Mouse (Mus musculus) mouse embryonic stem cell (cell line): Measurements from ENCODE around the gene Gpatch3.

Experiments used
- in situ Hi-C, 2 experiments: fragments of 300-500 bp; cut with MboI; formaldehyde crosslinking; loops; 1 replicate in 1 of 2; 3 replicates in 1 of 2; pipeline ENCODE4 v1.14.3; 2019 to 2020; ENCODE audit warnings: low sequenced_read_pairs in 2 of 2, low pct_unique_long_range_greater_than_20kb in 1 of 2, mixed read lengths in 1 of 2; ENCODE audit not compliant: unreplicated experiment in 1 of 2

Gene Gpatch3

DNA sequence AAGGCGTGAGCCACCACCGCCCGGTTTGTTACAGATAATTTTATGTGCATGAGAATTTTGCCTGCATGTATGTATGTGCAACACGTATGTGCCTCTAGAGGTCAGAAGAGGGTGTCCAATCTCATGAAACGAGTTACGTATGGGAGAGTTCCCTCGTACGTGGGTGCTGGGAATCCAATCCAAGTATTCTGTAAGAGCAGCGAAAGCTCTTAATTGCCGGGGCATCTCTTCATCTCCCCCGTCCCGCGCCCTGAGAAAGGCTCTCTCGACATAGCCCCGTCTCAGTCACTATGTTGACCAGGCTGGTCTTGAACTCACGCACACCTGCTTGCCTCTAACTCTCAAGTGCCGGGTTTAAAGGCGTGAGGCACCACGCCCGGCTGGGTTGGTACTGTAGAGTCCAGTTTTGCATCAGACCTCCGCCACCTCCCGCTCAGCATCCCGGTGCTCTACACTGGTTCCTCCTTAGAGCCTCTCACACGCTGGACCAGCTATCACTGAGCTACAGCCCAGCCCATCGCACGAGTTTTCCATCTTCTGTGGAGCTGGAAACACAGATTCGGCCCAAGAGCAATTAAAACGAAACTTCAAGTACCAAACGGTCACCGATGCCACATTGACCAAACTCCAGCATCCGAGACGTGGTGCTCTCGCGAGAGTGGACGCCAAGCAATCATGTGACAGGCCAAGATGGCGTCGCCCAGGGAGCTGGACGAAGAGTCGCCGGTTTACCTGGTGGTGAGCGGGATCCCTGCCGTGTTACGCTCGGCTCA lies at the start of gene Gpatch3:
Gpatch3 (plus strand) TSS at position 676 of the 773 bp plus-strand sequence.
- in situ Hi-C loops: no loop called here

DNA sequence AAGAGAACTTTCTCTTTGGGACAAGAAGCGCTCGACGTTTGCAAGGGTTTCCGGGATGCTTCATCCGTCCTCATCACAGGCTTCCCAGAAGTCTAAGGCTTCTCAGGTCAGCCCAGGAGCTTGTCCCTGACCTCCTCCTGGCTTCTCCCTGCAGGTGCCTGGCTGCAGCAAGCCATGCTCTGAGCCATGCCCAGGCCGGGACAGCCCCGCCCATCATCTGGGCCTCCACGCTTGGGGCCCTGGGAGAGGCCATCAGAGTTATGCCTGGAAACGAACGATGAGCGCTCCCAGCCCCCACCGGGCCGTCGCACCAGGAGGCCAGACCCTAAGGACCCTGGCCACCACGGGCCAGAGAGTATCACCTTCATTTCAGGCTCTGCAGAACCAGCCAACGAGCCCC lies 46.8 kb upstream of the Gpatch3 start:
- in situ Hi-C loops: no loop called here

DNA sequence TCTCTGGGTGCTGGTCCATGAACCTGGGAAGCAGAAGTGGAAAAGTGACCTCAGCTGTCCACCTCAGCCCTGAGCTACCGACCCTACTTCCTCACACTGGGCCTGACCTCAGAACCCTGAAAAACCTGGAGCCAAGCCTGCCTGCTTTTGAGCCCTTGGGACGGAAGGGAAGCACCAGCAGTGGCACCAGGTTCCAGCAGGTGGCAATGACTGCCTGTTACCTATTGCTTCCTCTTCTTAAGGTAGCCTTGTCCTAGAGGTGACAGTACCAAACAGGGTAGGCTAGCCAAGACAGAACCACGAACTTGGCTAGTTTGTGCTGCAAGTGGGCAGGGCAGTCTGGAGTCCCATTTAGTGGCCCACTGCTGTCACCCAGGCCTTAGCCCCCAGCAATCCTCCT lies 41.8 kb upstream of the Gpatch3 start:
- in situ Hi-C loops: no loop called here

DNA sequence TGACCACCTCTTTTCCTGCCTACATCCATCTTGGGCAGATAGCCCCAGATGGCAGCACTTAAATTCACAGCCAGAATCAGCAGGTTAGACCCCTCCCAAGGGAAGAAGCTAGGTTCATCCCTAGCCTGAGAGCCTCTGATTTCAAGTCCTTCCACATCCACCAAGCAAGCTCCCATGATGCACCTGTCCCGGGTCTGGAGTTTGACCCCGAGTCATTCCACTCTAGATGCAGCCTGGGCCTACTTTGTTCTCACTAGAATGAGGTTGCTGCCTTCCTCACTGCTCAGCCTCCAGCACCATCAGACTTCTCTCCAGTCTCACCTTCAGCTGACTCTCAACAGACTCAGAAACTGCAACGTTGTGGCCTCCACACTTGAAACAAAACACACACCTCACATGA lies 38.5 kb upstream of the Gpatch3 start:
- in situ Hi-C loops: no loop called here

DNA sequence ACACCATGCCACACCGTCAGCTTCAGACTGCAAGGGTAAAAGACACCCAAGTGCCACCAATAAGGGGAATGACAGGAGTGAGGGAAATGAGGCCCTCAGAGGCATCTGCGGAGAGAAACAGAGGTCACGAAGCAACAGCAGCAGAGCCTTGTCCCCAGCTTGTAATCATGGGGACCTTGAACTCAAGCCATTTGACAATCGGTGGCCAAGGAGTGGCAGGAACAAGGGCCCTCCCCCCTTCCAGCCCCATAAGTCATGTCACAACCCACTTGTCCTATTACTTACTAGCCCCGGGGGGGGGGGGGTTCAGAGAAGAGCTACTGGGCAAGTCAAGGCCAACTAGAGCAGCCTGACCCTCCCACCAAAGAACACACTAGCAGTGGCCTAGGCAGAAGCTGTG lies 37.9 kb upstream of the Gpatch3 start:
- in situ Hi-C loops: no loop called here

DNA sequence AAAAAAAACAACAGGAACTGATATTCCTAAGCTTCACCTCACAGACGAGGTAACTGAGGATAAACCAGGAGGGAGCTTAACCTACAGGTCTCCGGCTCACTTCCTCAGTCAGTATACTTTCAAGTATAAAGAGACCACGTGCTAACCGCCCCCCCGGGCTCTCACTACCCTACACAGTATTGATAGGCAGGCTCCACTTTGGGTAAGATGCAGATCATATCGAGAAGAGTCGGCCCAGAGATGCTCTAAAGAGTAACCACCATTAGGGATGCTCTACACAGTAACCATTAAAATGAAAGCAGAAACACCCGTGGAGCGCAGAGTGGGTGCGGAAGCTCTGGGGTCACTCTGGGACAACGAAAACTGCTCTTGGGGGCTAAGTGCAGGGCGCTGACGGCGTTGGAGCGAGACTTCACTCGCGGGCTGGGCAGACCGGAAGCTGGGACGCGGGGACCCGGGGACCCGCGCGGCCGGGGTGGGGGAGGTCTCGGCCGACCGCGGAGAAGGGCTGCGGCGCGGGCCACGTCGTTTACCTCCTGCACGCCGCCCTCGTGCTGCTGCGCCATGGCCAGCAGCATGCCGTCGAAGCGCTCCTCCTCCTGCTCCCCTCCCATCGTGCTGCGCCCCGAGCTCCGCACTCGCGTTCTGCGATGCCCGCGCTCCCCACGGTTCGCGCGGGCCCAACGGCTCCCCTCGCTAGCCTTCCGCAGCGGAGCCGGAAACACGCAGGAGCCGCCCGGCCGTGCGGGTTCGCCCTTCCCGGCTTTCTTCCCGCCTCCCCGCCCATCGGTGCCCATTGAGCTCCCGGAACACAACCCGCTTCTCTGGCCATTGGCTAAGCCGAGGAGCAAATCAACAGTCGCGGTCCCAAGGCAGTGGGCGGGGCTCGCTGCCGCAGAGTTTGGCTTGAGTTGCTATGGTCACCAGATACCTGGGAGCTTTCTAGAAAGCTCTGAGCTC lies 29.0 kb upstream of the Gpatch3 start, which contains the start of gene Nudc:
Nudc (minus strand) TSS at position 725 of the 960 bp plus-strand sequence.
- in situ Hi-C loops: no loop called here

DNA sequence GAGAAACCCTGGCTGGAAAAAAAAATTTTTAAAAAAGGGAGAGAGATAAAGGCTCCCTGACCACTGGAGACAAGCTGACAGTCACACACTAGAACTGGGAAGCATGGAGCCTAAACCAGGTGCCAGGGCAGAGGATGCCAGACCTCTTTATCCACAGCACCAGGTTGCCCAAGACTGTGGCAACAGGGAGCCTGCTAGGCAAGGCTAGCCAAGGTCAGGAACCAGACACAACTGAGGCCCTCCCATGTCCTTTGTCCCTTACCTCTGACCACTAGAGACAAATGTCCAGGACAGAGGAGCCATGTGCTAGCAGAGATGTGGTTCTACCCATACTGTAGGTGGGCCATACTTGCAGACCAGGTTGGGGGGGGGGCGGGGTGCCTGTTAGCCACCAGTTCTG lies 22.5 kb upstream of the Gpatch3 start:
- in situ Hi-C loops: no loop called here

DNA sequence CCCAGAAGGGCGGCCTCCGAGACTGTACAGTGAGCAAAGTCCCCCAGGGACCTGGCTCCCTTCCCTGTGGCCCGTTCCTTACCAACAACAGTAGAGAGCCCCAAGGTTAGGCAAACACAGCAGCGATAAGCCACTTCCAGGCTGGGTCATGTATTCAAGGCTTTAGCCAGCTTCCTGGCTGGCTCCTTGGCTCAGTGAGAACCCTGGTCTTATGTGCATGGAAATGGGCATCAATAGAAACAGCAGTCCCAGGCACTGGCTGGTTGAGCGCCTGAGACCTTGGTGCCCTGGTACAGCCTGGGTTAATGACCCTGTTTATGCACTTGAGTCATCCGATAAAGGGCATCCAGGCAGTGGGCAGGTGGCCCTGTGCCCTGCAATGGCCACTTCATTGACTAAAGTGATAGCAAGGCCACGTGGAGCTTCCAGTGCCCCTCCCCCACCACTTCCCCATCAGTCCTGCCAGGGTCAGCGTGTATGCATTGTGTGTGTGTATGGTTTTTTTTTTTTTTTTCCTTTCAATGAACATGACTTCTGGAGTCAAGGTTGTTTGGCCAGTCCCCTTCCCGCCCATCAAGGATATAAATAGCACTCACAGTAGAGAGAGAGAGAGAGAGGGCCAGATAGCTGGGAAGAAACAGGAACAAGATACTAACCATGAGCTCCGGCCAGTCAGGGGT lies 21.6 kb upstream of the Gpatch3 start, which contains the start of gene Nr0b2:
Nr0b2 (plus strand) TSS at position 609 of the 680 bp plus-strand sequence.
- in situ Hi-C loops: no loop called here

DNA sequence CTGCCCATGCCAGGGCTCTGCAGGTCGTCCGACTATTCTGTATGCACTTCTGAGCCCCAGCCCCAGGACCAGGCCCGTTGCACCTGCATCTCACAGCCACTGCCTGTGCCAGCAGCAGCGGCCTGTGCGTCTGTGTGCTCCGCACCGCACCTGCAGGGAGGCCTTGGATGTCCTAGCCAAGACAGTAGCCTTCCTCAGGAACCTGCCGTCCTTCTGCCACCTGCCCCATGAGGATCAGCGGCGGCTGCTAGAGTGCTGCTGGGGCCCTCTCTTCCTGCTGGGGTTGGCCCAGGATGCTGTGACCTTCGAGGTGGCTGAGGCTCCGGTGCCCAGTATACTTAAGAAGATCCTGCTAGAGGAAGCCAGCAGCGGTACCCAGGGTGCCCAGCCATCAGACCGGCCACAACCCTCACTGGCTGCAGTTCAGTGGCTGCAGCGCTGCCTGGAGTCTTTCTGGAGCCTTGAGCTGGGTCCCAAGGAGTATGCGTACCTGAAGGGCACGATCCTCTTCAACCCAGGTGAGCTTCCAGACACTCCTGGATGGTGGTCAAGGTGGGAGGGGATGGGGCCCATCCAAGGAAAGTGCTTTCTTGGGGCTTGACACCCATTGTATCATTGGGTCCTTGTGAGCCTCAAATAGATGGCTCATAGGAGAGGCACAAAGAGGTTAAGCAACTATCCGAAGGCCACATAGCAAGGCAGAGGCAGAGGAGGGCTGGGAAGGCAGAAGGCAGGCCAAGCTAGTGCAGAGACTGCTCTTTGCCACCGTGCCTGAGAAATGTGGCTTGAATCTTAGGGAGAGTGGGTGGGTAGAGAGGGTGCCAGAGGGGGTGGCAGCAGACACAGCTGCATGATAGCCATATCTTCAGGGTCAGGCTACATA lies 20.9 kb upstream of the Gpatch3 start:
- in situ Hi-C loops: no loop called here

DNA sequence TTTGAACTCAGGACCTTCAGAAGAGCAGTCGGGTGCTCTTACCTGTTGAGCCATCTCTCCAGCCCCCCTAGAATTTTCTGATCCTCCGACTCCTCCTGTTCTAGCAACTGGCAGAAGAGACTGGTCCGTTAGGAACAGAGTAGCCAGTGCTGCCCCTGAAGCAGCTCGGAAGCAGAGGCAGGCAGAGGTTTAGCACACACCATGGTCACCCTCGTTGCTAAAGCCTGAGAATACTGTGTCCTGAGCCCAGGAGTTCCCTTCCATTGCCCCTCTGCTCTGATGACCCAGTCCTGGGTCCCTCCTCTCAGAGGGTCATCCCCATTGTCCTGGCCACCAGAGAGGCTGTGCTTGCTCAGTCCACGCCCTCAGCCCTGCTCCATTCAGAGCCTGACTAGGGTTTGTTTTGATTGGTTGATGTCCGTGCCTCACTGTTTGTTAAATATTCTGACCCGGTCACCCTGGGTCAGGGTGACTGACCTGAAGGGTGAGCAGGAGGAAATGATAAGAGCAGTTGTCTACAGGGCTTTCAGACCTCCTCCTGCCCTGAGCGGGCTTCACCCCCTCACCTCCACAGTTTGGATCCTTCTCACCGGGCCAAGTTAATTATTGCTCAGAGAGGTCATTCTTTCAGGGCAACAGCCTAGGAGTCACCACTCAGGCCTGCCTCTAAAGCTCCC lies 17.4 kb upstream of the Gpatch3 start:
- in situ Hi-C loops: no loop called here

DNA sequence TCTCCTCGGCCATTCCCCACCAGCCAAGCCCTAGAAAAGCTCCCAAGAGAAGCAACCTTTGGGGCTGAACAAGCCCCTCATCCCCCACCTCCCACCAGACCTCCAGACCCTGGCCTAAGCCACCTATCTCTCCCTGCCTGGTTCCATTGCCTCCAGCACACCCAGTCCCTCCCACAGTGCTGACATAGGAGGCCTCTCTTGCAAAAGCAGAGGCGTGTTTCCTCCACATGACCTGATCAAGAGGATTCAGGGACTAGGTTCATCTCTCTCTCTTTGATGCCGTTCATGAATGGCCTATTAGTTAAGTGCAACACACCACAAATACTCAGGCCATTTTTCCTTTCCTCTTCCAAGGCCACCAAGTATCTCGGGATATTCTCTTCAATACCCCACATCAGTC lies 14.7 kb upstream of the Gpatch3 start:
- in situ Hi-C loops: no loop called here

DNA sequence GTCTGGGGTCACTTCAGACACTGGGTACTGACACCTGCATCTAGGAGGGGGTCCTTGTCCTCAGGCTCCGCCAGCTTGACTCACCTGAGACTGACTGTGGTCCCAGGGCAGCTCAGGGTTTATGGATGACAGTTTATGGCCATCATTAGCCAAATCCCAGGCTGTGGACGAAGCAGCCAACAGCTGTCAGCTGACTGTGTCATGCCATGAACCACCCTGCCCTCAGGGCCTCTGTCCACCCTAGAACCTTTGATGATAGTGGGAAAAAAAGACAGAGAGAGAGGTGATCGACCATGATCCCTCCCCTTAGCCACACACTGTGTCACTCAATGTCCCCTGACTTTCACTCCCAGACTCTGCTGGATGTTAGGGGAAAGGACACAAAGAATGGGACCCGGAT lies 12.9 kb upstream of the Gpatch3 start:
- in situ Hi-C loops: no loop called here

DNA sequence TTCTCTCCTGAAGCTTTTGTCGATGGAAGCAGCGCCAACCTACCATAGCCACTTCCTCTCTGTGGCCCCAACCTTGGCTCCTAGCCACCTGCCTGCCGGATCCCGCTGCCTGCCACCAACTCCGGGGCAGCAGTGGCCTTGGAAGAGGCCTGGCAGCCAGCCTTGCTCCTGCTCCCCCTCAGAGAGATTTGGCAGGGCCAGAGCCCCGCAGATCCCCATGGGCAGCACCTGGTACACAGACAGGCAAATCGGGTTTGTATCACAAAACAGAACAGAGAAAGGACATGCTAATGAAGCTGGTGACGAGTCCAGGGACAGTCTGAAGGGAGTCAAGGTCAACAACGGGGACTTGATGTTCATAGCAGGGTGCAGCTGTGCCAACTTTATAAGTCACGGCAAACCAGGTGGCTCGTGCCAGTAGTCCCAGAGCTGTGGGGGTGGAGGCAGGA lies 11.4 kb upstream of the Gpatch3 start:
- in situ Hi-C loops: no loop called here

DNA sequence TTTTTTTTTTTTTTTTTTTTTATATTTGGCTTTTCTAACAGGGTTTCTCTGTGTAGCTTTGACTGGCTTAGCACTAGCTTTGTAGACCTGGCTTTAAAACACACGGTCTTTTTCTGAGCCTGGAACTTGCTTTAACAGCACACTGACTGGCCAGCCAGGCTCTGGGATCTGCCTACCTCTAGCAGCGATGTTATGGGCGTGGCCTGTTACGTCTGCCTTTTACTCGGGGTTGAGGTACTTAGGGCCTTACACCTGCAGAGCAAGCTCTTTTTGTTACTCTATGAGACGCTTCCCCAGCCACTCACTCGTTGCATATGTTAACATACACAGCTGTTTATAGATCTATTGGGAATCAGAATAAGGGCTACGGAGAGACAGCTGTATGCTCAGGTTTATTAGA lies 7.3 kb upstream of the Gpatch3 start:
- in situ Hi-C loops: no loop called here

DNA sequence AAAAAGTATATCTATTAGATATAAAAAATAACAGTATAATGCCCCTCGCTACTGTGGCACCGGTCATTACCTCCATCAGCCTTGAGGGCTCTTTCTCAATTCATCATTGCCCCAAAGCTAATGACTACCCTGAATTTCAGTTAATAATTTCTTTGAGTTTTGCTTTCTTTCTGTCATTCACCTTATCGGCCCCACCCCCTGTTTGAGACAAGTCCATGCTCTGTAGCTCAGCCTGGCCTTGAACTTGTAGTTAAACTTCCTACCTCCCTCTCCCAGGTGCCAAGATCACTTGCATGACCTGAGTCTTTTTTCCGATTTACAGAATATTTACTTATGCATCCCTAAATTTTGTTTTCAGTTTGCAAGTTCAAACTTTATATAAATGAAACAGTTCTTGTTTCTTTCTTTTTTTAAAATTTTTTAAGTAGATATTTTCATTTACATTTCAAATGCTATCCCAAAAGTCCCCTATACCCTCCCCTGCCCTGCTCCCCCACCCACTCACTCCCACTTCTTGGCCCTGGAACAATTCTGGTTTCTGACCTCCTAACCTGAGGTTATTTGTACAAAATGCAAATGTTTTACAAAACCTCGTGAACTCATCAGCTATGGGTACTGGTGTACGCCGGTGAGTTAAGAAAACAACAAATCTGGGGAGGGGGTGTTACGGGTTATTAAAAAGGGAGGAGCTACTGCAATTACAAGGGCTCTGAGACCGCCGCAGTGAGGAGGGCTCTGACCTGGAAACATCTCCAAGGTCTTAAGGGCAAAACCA lies 5.1 kb upstream of the Gpatch3 start:
- in situ Hi-C loops: no loop called here

DNA sequence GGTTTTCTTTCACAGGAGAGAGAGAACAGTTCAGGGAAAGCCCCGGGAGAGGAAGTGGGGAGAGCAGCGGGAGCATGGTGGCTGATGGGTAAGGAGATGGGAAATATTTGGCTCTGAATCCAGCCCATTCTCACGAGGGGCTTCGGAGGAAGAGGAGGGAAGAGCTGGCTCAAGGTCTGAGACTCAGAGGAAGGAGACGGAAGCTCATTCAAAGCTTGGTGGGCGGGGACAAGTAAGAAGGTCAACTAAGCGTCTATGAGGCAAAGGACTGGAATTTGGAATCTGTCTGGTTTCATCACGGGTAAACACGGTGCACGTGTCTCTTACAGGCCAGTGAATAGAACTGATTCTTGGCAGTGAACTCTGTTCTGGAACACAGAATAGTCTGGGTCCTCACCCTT lies 4.5 kb upstream of the Gpatch3 start:
- in situ Hi-C loops: no loop called here

DNA sequence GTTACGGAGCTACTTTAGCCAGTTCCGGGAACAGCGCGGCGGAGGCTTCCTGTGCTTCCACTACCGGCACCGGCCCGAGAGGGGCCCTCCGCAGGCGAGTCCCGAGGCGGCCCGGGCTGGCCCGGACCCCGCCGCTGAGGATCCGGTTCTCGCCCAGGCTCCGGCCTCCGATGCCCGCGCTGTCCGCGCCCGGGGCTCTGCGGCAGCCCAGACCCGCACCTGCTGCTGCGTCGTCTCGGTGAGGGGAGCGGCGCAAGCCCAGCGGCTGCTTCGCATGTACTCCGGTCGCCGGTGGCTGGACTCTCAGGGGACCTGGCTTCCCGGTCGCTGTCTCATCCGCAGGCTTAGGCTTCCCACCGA lies 278 bp downstream of the Gpatch3 start:
- in situ Hi-C loops: no loop called here
